Mouse (Mus musculus): ENCODE data around the gene Skint4.

Skint4 gene

DNA sequence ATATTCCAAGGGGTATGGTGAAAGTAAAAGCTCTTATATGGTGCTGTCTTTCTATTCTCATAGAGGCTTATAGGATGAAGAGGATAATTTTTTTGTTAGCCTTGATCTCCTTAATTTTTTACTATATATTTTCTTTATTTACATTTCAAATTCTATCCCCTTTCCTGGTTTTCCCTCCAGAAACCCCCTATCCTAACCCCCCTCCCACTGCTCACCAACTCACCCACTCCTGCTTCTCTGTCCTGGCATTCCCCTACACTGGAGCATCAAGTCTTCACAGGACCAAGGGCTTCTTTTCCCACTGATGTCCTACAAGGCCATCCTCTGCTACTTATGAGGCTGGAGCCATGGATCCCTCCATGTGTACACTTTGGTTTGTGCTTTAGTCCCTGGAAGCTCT lies at the start of gene Skint4:
Gene Skint4 (plus strand): TSS at position 301 of the 400 bp plus-strand sequence.
- no peak for DNase-seq (ENCODE audit: low read depth, low spot score)
